Mouse (Mus musculus) intestine, postnatal 0 days (tissue): Measurements from ENCODE around the gene Stxbp6. TPM values are rescaled to one million over a fixed set of nuclear protein-coding genes. Genes with fewer than 3 reads are reported as not detected.

Source experiments
- ATAC-seq: fragments of 200-750 bp; cut with Nextera tagmentation; 2 replicates; pipeline ENCODE4 v1.8.0; 2017; ENCODE audit warnings: mild to moderate bottlenecking, moderate TSS enrichment, moderate library complexity
- H3K27ac ChIP-seq: fragments of 300-500 bp; sonication (generic); 2 replicates; pipeline ENCODE4 v1.5.1; 2014; ENCODE audit warnings: mild to moderate bottlenecking, low read depth, low read length, moderate library complexity
- H3K27me3 ChIP-seq: fragments of 300-500 bp; sonication (generic); replicated peaks from 2 replicates; pipeline ENCODE4 v1.6.1; 2014; ENCODE audit warnings: low read length, mixed read lengths; ENCODE audit not compliant: control insufficient read depth, insufficient read depth
- H3K36me3 ChIP-seq: fragments of 300-500 bp; sonication (generic); 2 replicates; pipeline ENCODE4 v1.6.1; 2014; ENCODE audit warnings: mild to moderate bottlenecking, moderate library complexity; ENCODE audit not compliant: control insufficient read depth, insufficient read depth
- H3K4me1 ChIP-seq: fragments of 300-500 bp; sonication (generic); replicated peaks from 2 replicates; pipeline ENCODE4 v1.6.1; 2014; ENCODE audit warnings: antibody characterized with exemption, low read length, mixed read lengths; ENCODE audit not compliant: control insufficient read depth, insufficient read depth
- H3K4me2 ChIP-seq: fragments of 300-500 bp; sonication (generic); replicated peaks from 2 replicates; pipeline ENCODE4 v1.6.1; 2014; ENCODE audit warnings: low read depth, mild to moderate bottlenecking, moderate library complexity
- H3K4me3 ChIP-seq: fragments of 300-500 bp; sonication (generic); 2 replicates; pipeline ENCODE4 v1.5.1; 2014; ENCODE audit warnings: low read depth, low read length
- H3K9ac ChIP-seq: fragments of 300-500 bp; sonication (generic); 2 replicates; pipeline ENCODE4 v1.6.1; 2014; ENCODE audit warnings: mild to moderate bottlenecking, low read depth, low read length
- H3K9me3 ChIP-seq: fragments of 300-500 bp; sonication (generic); 2 replicates; pipeline ENCODE4 v1.6.1; 2016; ENCODE audit warnings: mixed run types; ENCODE audit not compliant: control insufficient read depth
- CTCF ChIP-seq: sonication (generic); IDR thresholded peaks from 2 replicates; pipeline ENCODE4 v1.5.1; 2016; ENCODE audit warnings: low read depth, mild to moderate bottlenecking, control low read depth, antibody characterized with exemption, moderate library complexity
- WGBS: fragments of 180-500 bp; shearing (Covaris S2); extraction: QIAGEN DNeasy Blood & Tissue Kit; methylation state at CpG from one replicate; pipeline ENCODE4 v1.1.7; 2014; 5-methylcytosine and 5-hydroxymethylcytosine counted together
- polyA plus RNA-seq: library from polyadenylated mRNA; unstranded; fragments of >200 nt; fragmentation: Nextera tagmentation; extraction: Ambion mirVana; gene quantifications from 2 replicates; pipeline ENCODE4 v1.2.1, GENCODE M21; 2015

The Stxbp6 gene
- polyA plus RNA-seq, 1 experiment from 2014 or later, result 9.2 TPM

DNA sequence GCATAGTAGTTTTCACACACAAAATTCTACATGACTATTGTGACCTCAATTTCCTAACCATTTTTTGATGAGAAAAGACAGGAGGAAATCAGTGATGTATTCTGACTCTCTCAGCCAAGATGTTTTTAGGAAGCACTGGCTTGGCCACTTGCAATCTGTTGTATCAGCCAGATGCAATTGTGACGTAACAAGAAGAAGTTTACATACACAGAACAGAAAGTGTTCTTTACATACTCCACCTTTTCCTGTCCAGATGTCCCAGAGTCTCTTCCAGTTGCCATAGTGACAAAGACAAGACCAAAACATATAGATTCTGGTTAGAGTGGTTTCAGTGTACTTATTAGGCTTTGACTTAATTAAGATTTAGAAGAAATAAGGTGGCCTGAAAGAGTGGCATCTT lies 7.1 kb upstream of the Stxbp6 start:
- Histone ChIP-seq H3K9ac (no peak overlapping the region), H3K27me3 (no peaks in the 10 kb centered on the region), H3K4me3 (no peak overlapping the region), H3K4me2 (no peak overlapping the region), H3K27ac (no peak overlapping the region), H3K9me3 (no peaks in the 10 kb centered on the region), H3K36me3 (no peaks in the 10 kb centered on the region), H3K4me1 (no peaks in the 10 kb centered on the region)
- no peak for TF ChIP-seq CTCF
- no peak for ATAC-seq
- 47% methylated on average over 1 of the region's 1 CpGs for WGBS

- Histone ChIP-seq H3K4me2 (peak overlapping the region; percentile 25), H3K27me3 (no peaks in the 10 kb centered on the region), H3K27ac (no peak overlapping the region), H3K9me3 (no peaks in the 10 kb centered on the region), H3K36me3 (no peaks in the 10 kb centered on the region), H3K9ac (no peak overlapping the region), H3K4me3 (no peak overlapping the region), H3K4me1 (no peaks in the 10 kb centered on the region)
- no peak for TF ChIP-seq CTCF
- 15% methylated on average over 5 of the region's 5 CpGs for WGBS
- ATAC-seq, result peak; percentile 60
Observed at GRCm38 (mm10) chr12:45080753-45081122, 6.2 kb upstream of the Stxbp6 start.

DNA sequence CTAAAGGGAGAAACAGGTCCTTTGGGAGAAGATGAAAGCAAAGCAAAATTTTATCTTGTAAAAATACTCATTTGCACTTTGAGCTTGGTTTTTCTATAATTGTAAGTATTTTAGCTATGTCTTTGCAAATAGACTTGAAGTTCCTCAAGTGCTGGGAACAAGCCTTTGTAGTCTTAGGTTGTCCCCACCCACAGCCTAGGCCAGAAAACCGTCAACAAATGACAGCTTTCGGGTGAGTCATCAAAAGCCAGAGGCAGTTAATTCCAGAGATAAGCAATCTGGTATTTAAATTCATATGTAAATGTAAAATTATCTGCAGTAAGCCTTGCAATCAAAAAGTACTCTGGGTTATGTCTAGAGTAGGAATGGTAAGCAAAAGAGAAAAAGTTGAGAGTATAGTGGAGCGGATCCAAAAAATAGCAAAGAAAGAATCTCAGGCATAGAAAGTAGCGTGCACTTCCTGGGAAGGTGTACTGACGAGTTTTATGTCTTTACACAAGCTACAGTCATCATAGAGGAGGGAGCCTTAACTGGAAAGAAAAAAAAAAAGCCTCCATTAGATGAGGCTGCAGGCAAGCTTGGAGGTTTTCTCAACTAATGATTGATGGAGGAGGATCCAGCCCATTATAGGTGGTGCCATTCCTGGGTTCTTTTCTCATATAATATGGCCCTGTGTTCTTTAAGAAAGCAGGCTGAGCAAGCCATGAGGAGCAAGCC lies 5.7 kb upstream of the Stxbp6 start:
- H3K27me3 ChIP-seq, result no peaks in the 10 kb centered on the region
- no peaks in the 10 kb centered on the region for H3K4me1 ChIP-seq
- H3K36me3 ChIP-seq, result no peaks in the 10 kb centered on the region
- no peak for TF ChIP-seq CTCF
- no peak overlapping the region for H3K9ac ChIP-seq
- peak overlapping the region; percentile 25 for H3K4me2 ChIP-seq
- H3K27ac ChIP-seq, result no peak overlapping the region
- H3K4me3 ChIP-seq, result no peak overlapping the region
- H3K9me3 ChIP-seq, result no peaks in the 10 kb centered on the region
- WGBS, result 50% methylated on average over 5 of the region's 5 CpGs
- peak; percentile 68 for ATAC-seq

DNA sequence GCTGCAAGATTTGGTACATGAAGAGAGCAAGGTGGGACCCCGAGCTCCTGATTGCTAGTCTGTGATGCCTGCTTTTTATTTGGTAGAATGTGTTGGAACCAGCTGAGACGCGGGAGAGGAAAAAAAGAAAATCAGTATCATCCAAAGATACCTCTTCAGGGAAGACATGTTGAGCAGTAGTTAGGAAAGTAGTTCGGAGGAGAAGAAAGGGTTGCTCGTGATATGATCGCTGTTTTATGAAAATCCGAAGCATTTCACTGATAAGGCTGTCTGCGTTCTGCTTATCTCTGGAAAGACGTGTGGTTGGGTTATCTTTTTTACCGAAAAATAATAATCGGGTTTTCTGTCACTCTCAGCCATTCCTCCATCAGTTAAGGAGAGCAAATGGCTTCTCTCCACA lies 1.1 kb upstream of the Stxbp6 start:
- H3K27ac ChIP-seq, result no peak overlapping the region
- H3K9ac ChIP-seq, result no peak overlapping the region
- ATAC-seq, result no peak
- H3K36me3 ChIP-seq, result no peaks in the 10 kb centered on the region
- 54% methylated on average over 11 of the region's 11 CpGs for WGBS
- no peak for TF ChIP-seq CTCF
- H3K27me3 ChIP-seq, result no peaks in the 10 kb centered on the region
- peak overlapping the region; percentile 96 for H3K4me2 ChIP-seq
- no peak overlapping the region for H3K4me3 ChIP-seq
- H3K9me3 ChIP-seq, result no peaks in the 10 kb centered on the region
- H3K4me1 ChIP-seq, result 0 out of 2 replicates have a peak, but pooled peaks cover 2% of the 10 kb centered on the region

- under 1% methylated on average over 62 of the region's 62 CpGs for WGBS
- H3K27ac ChIP-seq, result peak overlapping the region; percentile 85
- peak; percentile 74 for ATAC-seq
- 0 out of 2 replicates have a peak, but pooled peaks cover 2% of the 10 kb centered on the region for H3K4me1 ChIP-seq
- no peak for TF ChIP-seq CTCF
- no peaks in the 10 kb centered on the region for H3K36me3 ChIP-seq
- peak overlapping the region; percentile 96 for H3K4me2 ChIP-seq
- peak overlapping the region; percentile 55 for H3K9ac ChIP-seq
- no peaks in the 10 kb centered on the region for H3K27me3 ChIP-seq
- peak overlapping the region; percentile 61 for H3K4me3 ChIP-seq
- H3K9me3 ChIP-seq, result no peaks in the 10 kb centered on the region
Observed at GRCm38 (mm10) chr12:45074042-45074601, 387 bp downstream of the Stxbp6 start.

- no peak for TF ChIP-seq CTCF
- no peaks in the 10 kb centered on the region for H3K9me3 ChIP-seq
- 0 out of 2 replicates have a peak, but pooled peaks cover 2% of the 10 kb centered on the region for H3K4me1 ChIP-seq
- peak overlapping the region; percentile 96 for H3K4me2 ChIP-seq
- no peaks in the 10 kb centered on the region for H3K27me3 ChIP-seq
- ATAC-seq, result no peak
- peak overlapping the region; percentile 61 for H3K4me3 ChIP-seq
- no peaks in the 10 kb centered on the region for H3K36me3 ChIP-seq
- WGBS, result 1% methylated on average over 27 of the region's 28 CpGs
- H3K9ac ChIP-seq, result peak overlapping the region; percentile 55
- H3K27ac ChIP-seq, result peak overlapping the region; percentile 85
Observed at GRCm38 (mm10) chr12:45073331-45074041, 1.0 kb downstream of the Stxbp6 start.
